Mouse (Mus musculus) midbrain, embryonic 10.5 days (tissue): ENCODE measurements at regions not wholly inside any gene's neighbourhood (a gene's known extent, or its start where the extent isn't known, plus 50 kb on each side); places are given as distances from the start of the nearest gene placed in this dataset.

Source experiments
- DNase-seq: peaks from one replicate; pipeline ENCODE4 v3.0.0-alpha.2; 2017; ENCODE audit warnings: low spot score
- H3K27ac ChIP-seq: fragments of 300-500 bp; sonication (generic); replicated peaks from 2 replicates; pipeline ENCODE4 v1.5.1; 2016; ENCODE audit warnings: mild to moderate bottlenecking
- H3K27me3 ChIP-seq: fragments of 300-500 bp; sonication (generic); 2 replicates; pipeline ENCODE4 v1.6.1; 2016; ENCODE audit warnings: low read depth, mild to moderate bottlenecking; ENCODE audit not compliant: poor library complexity, severe bottlenecking
- H3K36me3 ChIP-seq: fragments of 300-500 bp; sonication (generic); 2 replicates; pipeline ENCODE4 v1.6.1; 2016; ENCODE audit warnings: mild to moderate bottlenecking, moderate library complexity
- H3K4me1 ChIP-seq: fragments of 300-500 bp; sonication (generic); 2 replicates; pipeline ENCODE4 v1.6.1; 2016
- H3K4me3 ChIP-seq: fragments of 300-500 bp; sonication (generic); 2 replicates; pipeline ENCODE4 v1.5.1; 2016; ENCODE audit warnings: mild to moderate bottlenecking, moderate library complexity
- H3K9me3 ChIP-seq: fragments of 300-500 bp; sonication (generic); replicated peaks from 2 replicates; pipeline ENCODE4 v1.6.1; 2016; ENCODE audit warnings: mild to moderate bottlenecking
- WGBS: fragments of 180-500 bp; shearing (Covaris S2); methylation state at CpG from one replicate; pipeline ENCODE4 v1.1.7; 2016; 5-methylcytosine and 5-hydroxymethylcytosine counted together

DNA sequence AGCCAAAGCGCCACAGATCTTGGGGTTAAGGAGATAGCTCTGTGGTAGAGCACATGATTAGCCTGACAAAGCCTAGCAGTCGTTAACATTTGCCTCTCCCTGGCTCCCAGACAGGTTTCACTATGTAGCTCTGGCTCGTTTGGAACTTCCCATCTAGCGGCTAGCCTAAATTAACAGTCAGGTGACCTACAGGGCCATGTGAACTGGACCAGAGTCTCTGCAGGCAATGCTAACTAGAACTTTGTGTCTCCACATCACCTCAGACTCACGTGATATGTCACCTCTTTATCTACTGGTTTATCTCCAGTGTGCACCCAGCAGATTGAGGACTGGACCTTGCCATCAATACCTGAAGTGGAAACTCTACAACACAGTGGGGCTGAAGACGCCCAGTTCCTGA is 52.4 kb upstream of the Smg1 start:
- H3K27me3 ChIP-seq = no peaks in the 10 kb centered on the region
- DNase-seq = no peak
- no peaks in the 10 kb centered on the region for H3K36me3 ChIP-seq
- H3K4me1 ChIP-seq = peaks cover 7% of the 10 kb centered on the region
- WGBS = 83% methylated on average over 6 of the region's 6 CpGs
- H3K4me3 ChIP-seq = no peak overlapping the region
- H3K27ac ChIP-seq = no peak overlapping the region
- peaks cover 12% of the 10 kb centered on the region for H3K9me3 ChIP-seq

DNA sequence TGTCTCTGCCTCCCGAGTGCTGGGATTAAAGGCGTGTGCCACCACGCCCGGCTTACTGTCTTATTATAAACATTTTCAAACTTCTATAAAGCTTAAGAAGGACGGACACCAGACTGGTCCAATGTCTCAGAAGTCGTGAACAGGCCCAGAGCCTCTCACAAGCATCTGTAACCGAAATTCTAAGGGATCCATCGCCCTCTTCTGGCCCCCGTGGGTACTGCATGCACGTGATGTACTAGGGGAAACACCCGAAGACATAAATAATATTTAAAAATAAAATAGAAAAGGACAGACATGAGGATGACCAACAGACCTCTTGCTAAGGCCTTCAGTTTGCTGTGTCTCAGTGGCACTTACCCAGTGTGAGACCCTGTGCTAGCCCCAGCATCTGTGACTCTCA is 51.8 kb upstream of the Smg1 start:
- Histone ChIP-seq H3K27ac (no peak overlapping the region), H3K9me3 (peaks cover 12% of the 10 kb centered on the region), H3K36me3 (no peaks in the 10 kb centered on the region), H3K27me3 (no peaks in the 10 kb centered on the region), H3K4me3 (no peak overlapping the region), H3K4me1 (peaks cover 7% of the 10 kb centered on the region)
- no peak for DNase-seq
- WGBS = 79% methylated on average over 11 of the region's 11 CpGs

DNA sequence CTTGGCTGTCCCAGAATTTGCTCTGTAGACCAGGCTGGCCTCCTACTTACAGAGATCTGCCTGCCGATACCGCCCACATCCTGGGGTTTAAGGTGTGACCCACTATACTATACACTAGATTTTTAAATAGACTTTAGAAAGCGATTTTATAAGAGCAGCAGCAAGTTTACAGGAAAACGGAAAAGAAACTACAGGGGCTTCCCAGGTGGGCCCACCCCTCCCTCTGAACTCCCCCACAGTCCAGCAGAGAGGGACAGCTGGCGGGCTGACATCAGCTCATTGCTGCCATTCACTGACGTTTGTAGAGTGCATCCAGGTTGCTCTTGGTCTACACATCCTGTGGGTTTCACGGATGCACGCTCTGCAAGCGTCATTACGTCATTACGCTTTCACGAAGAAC is 51.2 kb upstream of the Smg1 start:
- Histone ChIP-seq H3K9me3 (peaks cover 12% of the 10 kb centered on the region), H3K4me3 (no peak overlapping the region), H3K27me3 (no peaks in the 10 kb centered on the region), H3K4me1 (peaks cover 7% of the 10 kb centered on the region), H3K27ac (no peak overlapping the region), H3K36me3 (no peaks in the 10 kb centered on the region)
- 92% methylated on average over 12 of the region's 12 CpGs for WGBS
- no peak for DNase-seq
